Mouse (Mus musculus): ENCODE data around the gene Sbno1. TPM values are rescaled to one million over a fixed set of nuclear protein-coding genes. Genes with fewer than 3 reads are reported as not detected.

Gene Sbno1
- polyA plus RNA-seq, 1 experiment = 0.28 TPM

GRCm38 (mm10) chr5:124359641-124360040, 66.2 kb downstream of the Sbno1 start:
- H3K36me3 ChIP-seq (ENCODE audit: control insufficient read depth) = no peaks in the 10 kb centered on the region
- H3K4me3 ChIP-seq (replicated peaks) = no peak overlapping the region
- peaks cover 9% of the 10 kb centered on the region for H3K4me1 ChIP-seq (ENCODE audit: control insufficient read depth)
- H3K27me3 ChIP-seq (ENCODE audit: control insufficient read depth) = no peaks in the 10 kb centered on the region
- TF ChIP-seq TAL1 (IDR thresholded peaks at IDR 0.05; ENCODE audit: low read length) (no peak), GATA1 (IDR thresholded peaks at IDR 0.05; ENCODE audit: low read length) (no peak)
- H3K9me3 ChIP-seq (ENCODE audit: control insufficient read depth, low read length) = no peaks in the 10 kb centered on the region

GRCm38 (mm10) chr5:124356695-124357094, 69.1 kb downstream of the Sbno1 start:
- Histone ChIP-seq H3K27me3 (ENCODE audit: control insufficient read depth) (no peaks in the 10 kb centered on the region), H3K4me3 (replicated peaks) (no peak overlapping the region), H3K4me1 (ENCODE audit: control insufficient read depth) (peaks cover 28% of the 10 kb centered on the region), H3K36me3 (ENCODE audit: control insufficient read depth) (peaks cover 3% of the 10 kb centered on the region), H3K9me3 (ENCODE audit: control insufficient read depth, low read length) (no peaks in the 10 kb centered on the region)
- no peak for TF ChIP-seq GATA1 (IDR thresholded peaks at IDR 0.05; ENCODE audit: low read length)
- TF ChIP-seq TAL1 (IDR thresholded peaks at IDR 0.05; ENCODE audit: low read length) = no peak

GRCm38 (mm10) chr5:124355425-124355959, 70.3 kb downstream of the Sbno1 start:
- peak overlapping the region; percentile 76 for H3K4me3 ChIP-seq (replicated peaks)
- no peaks in the 10 kb centered on the region for H3K9me3 ChIP-seq (ENCODE audit: control insufficient read depth, low read length)
- no peaks in the 10 kb centered on the region for H3K27me3 ChIP-seq (ENCODE audit: control insufficient read depth)
- H3K4me1 ChIP-seq (ENCODE audit: control insufficient read depth) = peaks cover 36% of the 10 kb centered on the region
- no peak for TF ChIP-seq GATA1 (IDR thresholded peaks at IDR 0.05; ENCODE audit: low read length)
- no peak for TF ChIP-seq TAL1 (IDR thresholded peaks at IDR 0.05; ENCODE audit: low read length)
- H3K36me3 ChIP-seq (ENCODE audit: control insufficient read depth) = peaks cover 15% of the 10 kb centered on the region

- Histone ChIP-seq H3K9me3 (ENCODE audit: control insufficient read depth, low read length) (no peaks in the 10 kb centered on the region), H3K36me3 (ENCODE audit: control insufficient read depth) (peaks cover 22% of the 10 kb centered on the region), H3K27me3 (ENCODE audit: control insufficient read depth) (no peaks in the 10 kb centered on the region), H3K4me1 (ENCODE audit: control insufficient read depth) (peaks cover 36% of the 10 kb centered on the region), H3K4me3 (replicated peaks) (peak overlapping the region; percentile 76)
- TF ChIP-seq TAL1 (IDR thresholded peaks at IDR 0.05; ENCODE audit: low read length) = no peak
- TF ChIP-seq GATA1 (IDR thresholded peaks at IDR 0.05; ENCODE audit: low read length) = no peak
Observed at GRCm38 (mm10) chr5:124354574-124355424, 71.0 kb downstream of the Sbno1 start.

GRCm38 (mm10) chr5:124353726-124354547, 71.9 kb downstream of the Sbno1 start:
- peaks cover 31% of the 10 kb centered on the region for H3K36me3 ChIP-seq (ENCODE audit: control insufficient read depth)
- TF ChIP-seq TAL1 (IDR thresholded peaks at IDR 0.05; ENCODE audit: low read length) (no peak), GATA1 (IDR thresholded peaks at IDR 0.05; ENCODE audit: low read length) (no peak)
- peaks cover 39% of the 10 kb centered on the region for H3K4me1 ChIP-seq (ENCODE audit: control insufficient read depth)
- peak overlapping the region; percentile 90 for H3K4me3 ChIP-seq (replicated peaks)
- H3K9me3 ChIP-seq (ENCODE audit: control insufficient read depth, low read length) = no peaks in the 10 kb centered on the region
- no peaks in the 10 kb centered on the region for H3K27me3 ChIP-seq (ENCODE audit: control insufficient read depth)

- Histone ChIP-seq H3K36me3 (ENCODE audit: control insufficient read depth) (peaks cover 38% of the 10 kb centered on the region), H3K4me3 (replicated peaks) (peak overlapping the region; percentile 90), H3K27me3 (ENCODE audit: control insufficient read depth) (no peaks in the 10 kb centered on the region), H3K9me3 (ENCODE audit: control insufficient read depth, low read length) (no peaks in the 10 kb centered on the region), H3K4me1 (ENCODE audit: control insufficient read depth) (peaks cover 40% of the 10 kb centered on the region)
- TF ChIP-seq GATA1 (IDR thresholded peaks at IDR 0.05; ENCODE audit: low read length) (no peak), TAL1 (IDR thresholded peaks at IDR 0.05; ENCODE audit: low read length) (no peak)
Observed at GRCm38 (mm10) chr5:124353011-124353725, 72.6 kb downstream of the Sbno1 start.

GRCm38 (mm10) chr5:124352141-124352920, 73.5 kb downstream of the Sbno1 start:
- no peak for TF ChIP-seq TAL1 (IDR thresholded peaks at IDR 0.05; ENCODE audit: low read length)
- TF ChIP-seq GATA1 (IDR thresholded peaks at IDR 0.05; ENCODE audit: low read length) = no peak
- H3K4me3 ChIP-seq (replicated peaks) = peak overlapping the region; percentile 90
- no peaks in the 10 kb centered on the region for H3K27me3 ChIP-seq (ENCODE audit: control insufficient read depth)
- peaks cover 42% of the 10 kb centered on the region for H3K36me3 ChIP-seq (ENCODE audit: control insufficient read depth)
- H3K4me1 ChIP-seq (ENCODE audit: control insufficient read depth) = peaks cover 40% of the 10 kb centered on the region
- H3K9me3 ChIP-seq (ENCODE audit: control insufficient read depth, low read length) = no peaks in the 10 kb centered on the region

- Histone ChIP-seq H3K36me3 (ENCODE audit: control insufficient read depth) (peaks cover 45% of the 10 kb centered on the region), H3K4me1 (ENCODE audit: control insufficient read depth) (peaks cover 40% of the 10 kb centered on the region), H3K27me3 (ENCODE audit: control insufficient read depth) (no peaks in the 10 kb centered on the region), H3K4me3 (replicated peaks) (peak overlapping the region; percentile 90), H3K9me3 (ENCODE audit: control insufficient read depth, low read length) (no peaks in the 10 kb centered on the region)
- no peak for TF ChIP-seq TAL1 (IDR thresholded peaks at IDR 0.05; ENCODE audit: low read length)
- TF ChIP-seq GATA1 (IDR thresholded peaks at IDR 0.05; ENCODE audit: low read length) = no peak
Observed at GRCm38 (mm10) chr5:124351604-124352003, 74.2 kb downstream of the Sbno1 start.
